20 mouse cellular contexts compared by ENCODE assay signal in genomic region chr7:25172669-25173068, GRCm38 (mm10). TPM values are rescaled to one million over a fixed set of nuclear protein-coding genes. Genes with fewer than 3 reads are reported as not detected.
A peak's percentile ranks its signal among the peaks of the same experiment; 100 is the strongest.
DNase-seq lines count a peak whose midpoint lies in the region; ATAC-seq and TF ChIP-seq lines count a peak whose summit lies in the region.
"Had no signal": no experiment of that assay in that cellular context is flagged by ENCODE, and none has a peak within 500 bp of the region (broad histone marks: within the 10 kb centered on the region; RNA-seq: fewer than 3 reads in every experiment).

No protein-coding gene starts in this region.

- H3K4me2 ChIP-seq in hindbrain, postnatal 0 days (ENCODE audit: low read depth, low read length) = no peak overlapping the region
- H3K4me2 ChIP-seq in hindbrain, embryonic 11.5 days (replicated peaks; ENCODE audit: low read depth, low read length) = peak overlapping the region; percentile 25; the same call in 1 of the 2 replicates
- H3K4me2 ChIP-seq in midbrain, embryonic 11.5 days = no peak overlapping the region; the same call in 1 of the 2 replicates
- H3K4me2 ChIP-seq in neural tube, embryonic 13.5 days = peak overlapping the region; percentile 34
- H3K4me2 ChIP-seq: embryonic facial prominence, embryonic 12.5 days; limb, embryonic 15.5 days; liver, embryonic 15.5 days had no signal

- no peak for TF ChIP-seq CTCF in hindbrain, postnatal 0 days (IDR thresholded peaks at IDR 0.05; ENCODE audit: low read depth)

- peaks cover 69% of the 10 kb centered on the region for H3K4me1 ChIP-seq in hindbrain, embryonic 10.5 days (replicated peaks)
- peaks cover 34% of the 10 kb centered on the region for H3K4me1 ChIP-seq in hindbrain, postnatal 0 days (ENCODE audit: insufficient read depth, low read length)
- H3K4me1 ChIP-seq in hindbrain, embryonic 11.5 days (replicated peaks; ENCODE audit: control insufficient read depth, insufficient read depth, low read length) = peaks cover 5% of the 10 kb centered on the region
- H3K4me1 ChIP-seq in midbrain, embryonic 11.5 days (ENCODE audit: control insufficient read depth, insufficient read depth, low read length) = peaks cover 36% of the 10 kb centered on the region
- peaks cover 60% of the 10 kb centered on the region for H3K4me1 ChIP-seq in neural tube, embryonic 13.5 days (replicated peaks)
- H3K4me1 ChIP-seq: limb, embryonic 15.5 days; liver, embryonic 15.5 days had no signal

- 0 out of 2 replicates have a peak overlapping the region, but pooled peaks have one; percentile 3 for H3K4me3 ChIP-seq in hindbrain, embryonic 10.5 days
- H3K4me3 ChIP-seq in hindbrain, postnatal 0 days (ENCODE audit: low read length) = no peak overlapping the region
- no peak overlapping the region; the same call in 1 of the 2 replicates for H3K4me3 ChIP-seq in hindbrain, embryonic 11.5 days (ENCODE audit: low read depth, low read length)
- H3K4me3 ChIP-seq in midbrain, embryonic 11.5 days (ENCODE audit: low read depth, low read length) = no peak overlapping the region
- H3K4me3 ChIP-seq in neural tube, embryonic 13.5 days = no peak overlapping the region
- H3K4me3 ChIP-seq: embryonic facial prominence, embryonic 12.5 days; erythroblast, embryonic 14.5 days; limb, embryonic 15.5 days; liver, embryonic 15.5 days had no signal

- 27% methylated on average over 5 of the region's 5 CpGs for WGBS in hindbrain, embryonic 10.5 days
- WGBS in hindbrain, postnatal 0 days = 20% methylated on average over 5 of the region's 5 CpGs
- 27% methylated on average over 5 of the region's 5 CpGs for WGBS in hindbrain, embryonic 11.5 days
- 32% methylated on average over 5 of the region's 5 CpGs for WGBS in midbrain, embryonic 11.5 days
- 28% methylated on average over 5 of the region's 5 CpGs for WGBS in neural tube, embryonic 13.5 days

- ATAC-seq in hindbrain, postnatal 0 days = no peak
- peak; percentile 77 for ATAC-seq in hindbrain, embryonic 11.5 days (ENCODE audit: low FRiP score)
- peak; percentile 65 for ATAC-seq in midbrain, embryonic 11.5 days (ENCODE audit: low FRiP score)
- no peak for ATAC-seq in neural tube, embryonic 13.5 days (ENCODE audit: low read depth)
- ATAC-seq: forebrain, postnatal 0 days; lung, postnatal 0 days had no signal

- peak overlapping the region; percentile 75 for H3K27ac ChIP-seq in hindbrain, embryonic 10.5 days
- no peak overlapping the region for H3K27ac ChIP-seq in hindbrain, postnatal 0 days
- H3K27ac ChIP-seq in hindbrain, embryonic 11.5 days (ENCODE audit: low read depth, low read length) = peak overlapping the region; percentile 85
- peak overlapping the region; percentile 75 for H3K27ac ChIP-seq in midbrain, embryonic 11.5 days (ENCODE audit: low read depth, low read length)
- H3K27ac ChIP-seq in neural tube, embryonic 13.5 days (replicated peaks) = peak overlapping the region; percentile 99
- H3K27ac ChIP-seq: embryonic facial prominence, embryonic 12.5 days; kidney, postnatal 0 days; limb, embryonic 15.5 days; liver, embryonic 15.5 days had no signal

- no peak overlapping the region for H3K9ac ChIP-seq in hindbrain, postnatal 0 days (replicated peaks; ENCODE audit: low read length)
- H3K9ac ChIP-seq in hindbrain, embryonic 11.5 days (ENCODE audit: low read depth, low read length) = no peak overlapping the region
- H3K9ac ChIP-seq in midbrain, embryonic 11.5 days (ENCODE audit: low read length) = peak overlapping the region; percentile 14
- H3K9ac ChIP-seq in neural tube, embryonic 13.5 days = 0 out of 2 replicates have a peak overlapping the region, but pooled peaks have one; percentile 60
- H3K9ac ChIP-seq: embryonic facial prominence, embryonic 12.5 days; forebrain, postnatal 0 days; limb, embryonic 15.5 days; liver, embryonic 15.5 days had no signal

- no peaks in the 10 kb centered on the region for H3K9me3 ChIP-seq in hindbrain, embryonic 10.5 days
- no peaks in the 10 kb centered on the region for H3K9me3 ChIP-seq in hindbrain, postnatal 0 days (ENCODE audit: low read length)
- H3K9me3 ChIP-seq in hindbrain, embryonic 11.5 days (ENCODE audit: control insufficient read depth, low read length) = no peaks in the 10 kb centered on the region
- no peaks in the 10 kb centered on the region for H3K9me3 ChIP-seq in midbrain, embryonic 11.5 days (ENCODE audit: control insufficient read depth, low read length)
- H3K9me3 ChIP-seq in neural tube, embryonic 13.5 days = no peaks in the 10 kb centered on the region
- H3K9me3 ChIP-seq: embryonic facial prominence, embryonic 12.5 days; limb, embryonic 15.5 days; liver, embryonic 15.5 days had no signal

- peak; percentile 61 for DNase-seq in hindbrain, embryonic 10.5 days (ENCODE audit: low spot score)
- no peak for DNase-seq in hindbrain, postnatal 0 days (ENCODE audit: low spot score)
- peak; percentile 59 for DNase-seq in hindbrain, embryonic 11.5 days (ENCODE audit: low spot score)
- no peak for DNase-seq in midbrain, embryonic 11.5 days (ENCODE audit: low spot score, missing footprints)
- no peak for DNase-seq in layer of hippocampus, adult 9-11 months
- no peak for DNase-seq in natural killer cell, adult 2 months (ENCODE audit: low spot score in 2 of 2)
- no peak for DNase-seq in urinary bladder, postnatal 4 days (ENCODE audit: low spot score in 2 of 2)
- DNase-seq: adrenal gland, postnatal 36 days; cerebellum, adult 2 months; cerebellum, postnatal 36 days; forebrain, postnatal 0 days; kidney, adult 18-20 months; layer of hippocampus, postnatal 36 days had no signal

- no peaks in the 10 kb centered on the region for H3K36me3 ChIP-seq in hindbrain, embryonic 10.5 days
- H3K36me3 ChIP-seq in hindbrain, postnatal 0 days (ENCODE audit: insufficient read depth, low read length) = no peaks in the 10 kb centered on the region
- no peaks in the 10 kb centered on the region for H3K36me3 ChIP-seq in hindbrain, embryonic 11.5 days (ENCODE audit: control insufficient read depth, insufficient read depth, low read length)
- no peaks in the 10 kb centered on the region for H3K36me3 ChIP-seq in midbrain, embryonic 11.5 days (ENCODE audit: control insufficient read depth, insufficient read depth, low read length)
- H3K36me3 ChIP-seq in neural tube, embryonic 13.5 days = no peaks in the 10 kb centered on the region
- H3K36me3 ChIP-seq: embryonic facial prominence, embryonic 12.5 days; limb, embryonic 15.5 days; liver, embryonic 15.5 days had no signal

- peaks cover 47% of the 10 kb centered on the region for H3K27me3 ChIP-seq in hindbrain, embryonic 10.5 days (ENCODE audit: insufficient read depth, poor library complexity, severe bottlenecking)
- no peaks in the 10 kb centered on the region for H3K27me3 ChIP-seq in hindbrain, postnatal 0 days (ENCODE audit: insufficient read depth, low read length)
- H3K27me3 ChIP-seq in hindbrain, embryonic 11.5 days (ENCODE audit: control insufficient read depth, insufficient read depth, low read length) = no peaks in the 10 kb centered on the region; the same call in 1 of the 2 replicates
- peaks cover 6% of the 10 kb centered on the region for H3K27me3 ChIP-seq in midbrain, embryonic 11.5 days (ENCODE audit: control insufficient read depth, insufficient read depth, low read length)
- H3K27me3 ChIP-seq in neural tube, embryonic 13.5 days = peaks cover 8% of the 10 kb centered on the region; the same call in 1 of the 2 replicates

RNA-seq across cellular contexts. Expression of gene Pou2f2, which starts 6.9 kb away (rescaled TPM):
- 19.3 and 41.0 TPM in 2 replicates for polyA plus RNA-seq in hindbrain, embryonic 10.5 days (2016; fragmentation: Nextera tagmentation; extraction: Ambion mirVana)
- 3.9 and 4.7 TPM in 2 replicates for total RNA-seq in hindbrain, postnatal 0 days (2014; rRNA removed)
- 14.4 and 20.2 TPM in 2 replicates for polyA plus RNA-seq in hindbrain, postnatal 0 days (2015; fragmentation: Nextera tagmentation; extraction: Ambion mirVana)
- polyA plus RNA-seq in hindbrain, embryonic 11.5 days (2014; fragmentation: Nextera tagmentation; extraction: Ambion mirVana) = 40.1 and 51.9 TPM in 2 replicates
- 26.6 and 31.3 TPM in 2 replicates for polyA plus RNA-seq in midbrain, embryonic 11.5 days (2014; fragmentation: Nextera tagmentation; extraction: Ambion mirVana)
- polyA plus RNA-seq in neural tube, embryonic 13.5 days (2015; fragmentation: Nextera tagmentation; extraction: Ambion mirVana) = 28.0 and 29.4 TPM in 2 replicates

RNA-seq across cellular contexts. Expression of gene Dedd2, which starts 47.7 kb away (rescaled TPM):
- polyA plus RNA-seq in hindbrain, embryonic 10.5 days (2016; fragmentation: Nextera tagmentation; extraction: Ambion mirVana) = 10.2 and 11.2 TPM in 2 replicates
- 22.5 and 31.7 TPM in 2 replicates for total RNA-seq in hindbrain, postnatal 0 days (2014; rRNA removed)
- polyA plus RNA-seq in hindbrain, postnatal 0 days (2015; fragmentation: Nextera tagmentation; extraction: Ambion mirVana) = 19.8 and 20.2 TPM in 2 replicates
- polyA plus RNA-seq in hindbrain, embryonic 11.5 days (2014; fragmentation: Nextera tagmentation; extraction: Ambion mirVana) = 7.3 and 8.5 TPM in 2 replicates
- 6.9 and 7.7 TPM in 2 replicates for polyA plus RNA-seq in midbrain, embryonic 11.5 days (2014; fragmentation: Nextera tagmentation; extraction: Ambion mirVana)
- polyA plus RNA-seq in neural tube, embryonic 13.5 days (2015; fragmentation: Nextera tagmentation; extraction: Ambion mirVana) = 16.6 and 17.7 TPM in 2 replicates

RNA-seq across cellular contexts. Expression of gene Zfp526, which starts 48.6 kb away (rescaled TPM):
- polyA plus RNA-seq in hindbrain, embryonic 10.5 days (2016; fragmentation: Nextera tagmentation; extraction: Ambion mirVana) = 2.5 and 3.0 TPM in 2 replicates
- total RNA-seq in hindbrain, postnatal 0 days (2014; rRNA removed) = 9.6 and 10.1 TPM in 2 replicates
- 0.66 and 0.85 TPM in 2 replicates for polyA plus RNA-seq in hindbrain, postnatal 0 days (2015; fragmentation: Nextera tagmentation; extraction: Ambion mirVana)
- 2.9 and 3.9 TPM in 2 replicates for polyA plus RNA-seq in hindbrain, embryonic 11.5 days (2014; fragmentation: Nextera tagmentation; extraction: Ambion mirVana)
- 2.7 and 3.2 TPM in 2 replicates for polyA plus RNA-seq in midbrain, embryonic 11.5 days (2014; fragmentation: Nextera tagmentation; extraction: Ambion mirVana)
- 2.0 and 2.1 TPM in 2 replicates for polyA plus RNA-seq in neural tube, embryonic 13.5 days (2015; fragmentation: Nextera tagmentation; extraction: Ambion mirVana)

Comparison
In these comparisons a context has a peak if more than half of its experiments do, and no peak if none do; other contexts are left out.
1. DNase-seq: peak in hindbrain, embryonic 10.5 days (single experiment) and hindbrain, embryonic 11.5 days (single experiment); none in hindbrain, postnatal 0 days (single experiment), midbrain, embryonic 11.5 days (single experiment), layer of hippocampus, adult 9-11 months (single experiment), natural killer cell, adult 2 months (0 of 2) and urinary bladder, postnatal 4 days (0 of 2).
2. ATAC-seq: peak in hindbrain, embryonic 11.5 days (single experiment) and midbrain, embryonic 11.5 days (single experiment); none in hindbrain, postnatal 0 days (single experiment) and neural tube, embryonic 13.5 days (single experiment).
3. H3K4me2 ChIP-seq: peak in hindbrain, embryonic 11.5 days (single experiment) and neural tube, embryonic 13.5 days (single experiment); none in hindbrain, postnatal 0 days (single experiment) and midbrain, embryonic 11.5 days (single experiment).
4. H3K9ac ChIP-seq: peak in midbrain, embryonic 11.5 days (single experiment) and neural tube, embryonic 13.5 days (single experiment); none in hindbrain, postnatal 0 days (single experiment) and hindbrain, embryonic 11.5 days (single experiment).